Mouse (Mus musculus): ENCODE data around the gene Tead3.
"Not testable (repeated sequence)": the region's sequence is repeated elsewhere in the genome, so short reads cannot be mapped to it uniquely, and the experiment has no call there.

- TF ChIP-seq CTCF (IDR thresholded peaks at IDR 0.05; ENCODE audit: low read depth), result peak; percentile 40
- TF ChIP-seq EP300 (optimal IDR thresholded peaks at IDR 0.05), result not testable (repeated sequence)
Observed at GRCm38 (mm10) chr17:28324416-28324815, 26.2 kb downstream of the Tead3 start.

Data from stomach, postnatal 0 days (tissue).